Mouse (Mus musculus) testis, adult 2 months (tissue): Measurements from ENCODE around the gene Hebp1.

ENCODE experiments used
- CTCF ChIP-seq: fragments of 200-500 bp; IDR thresholded peaks from 2 replicates; pipeline ENCODE4 v1.5.1; 2012; ENCODE audit warnings: low read depth, mild to moderate bottlenecking, inconsistent platforms, low read length, moderate library complexity; ENCODE audit not compliant: control insufficient read depth, insufficient read depth, insufficient replicate concordance
- POLR2A ChIP-seq: fragments of 200-500 bp; IDR thresholded peaks from 2 replicates; pipeline ENCODE4 v1.6.1; 2012; ENCODE audit warnings: low read depth, mild to moderate bottlenecking, inconsistent platforms, low read length, moderate library complexity; ENCODE audit not compliant: control insufficient read depth

DNA sequence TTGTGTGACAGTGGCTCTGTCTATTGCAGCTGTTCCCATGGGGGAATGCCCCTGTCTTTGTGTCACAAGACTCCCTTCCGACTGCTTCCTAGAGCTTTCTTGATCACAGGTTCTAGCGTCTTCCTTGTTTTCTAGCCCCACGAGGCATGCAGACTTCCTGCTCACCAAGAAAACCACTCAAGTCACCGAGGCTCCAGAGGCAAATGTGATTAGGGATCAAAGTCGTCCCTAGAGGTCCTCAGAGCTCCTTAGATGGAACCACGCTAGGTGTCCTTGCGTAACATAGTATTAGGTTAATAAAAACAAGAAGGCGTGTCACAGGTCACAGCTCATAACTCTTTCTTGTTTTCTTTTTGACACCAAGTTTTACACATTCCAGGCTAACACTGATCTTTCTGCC lies 13.9 kb downstream of the Hebp1 start:
- TF ChIP-seq CTCF (no peak), POLR2A (no peak)
